Mouse (Mus musculus) G1E (cell line): Measurements from ENCODE around the gene Hsd11b1.

Source experiments
- CTCF ChIP-seq: IDR thresholded peaks from 2 replicates; pipeline ENCODE4 v1.5.1; 2012; ENCODE audit warnings: low read depth, low read length, inconsistent platforms, mixed read lengths
- GATA1 ChIP-seq: IDR thresholded peaks from 2 replicates; pipeline ENCODE4 v1.6.1; 2012; ENCODE audit warnings: borderline replicate concordance, low read length, inconsistent platforms, mixed read lengths
- GATA2 ChIP-seq: IDR thresholded peaks from 2 replicates; pipeline ENCODE4 v1.6.1; 2012; ENCODE audit warnings: low read depth, low read length, inconsistent platforms, borderline replicate concordance

DNA sequence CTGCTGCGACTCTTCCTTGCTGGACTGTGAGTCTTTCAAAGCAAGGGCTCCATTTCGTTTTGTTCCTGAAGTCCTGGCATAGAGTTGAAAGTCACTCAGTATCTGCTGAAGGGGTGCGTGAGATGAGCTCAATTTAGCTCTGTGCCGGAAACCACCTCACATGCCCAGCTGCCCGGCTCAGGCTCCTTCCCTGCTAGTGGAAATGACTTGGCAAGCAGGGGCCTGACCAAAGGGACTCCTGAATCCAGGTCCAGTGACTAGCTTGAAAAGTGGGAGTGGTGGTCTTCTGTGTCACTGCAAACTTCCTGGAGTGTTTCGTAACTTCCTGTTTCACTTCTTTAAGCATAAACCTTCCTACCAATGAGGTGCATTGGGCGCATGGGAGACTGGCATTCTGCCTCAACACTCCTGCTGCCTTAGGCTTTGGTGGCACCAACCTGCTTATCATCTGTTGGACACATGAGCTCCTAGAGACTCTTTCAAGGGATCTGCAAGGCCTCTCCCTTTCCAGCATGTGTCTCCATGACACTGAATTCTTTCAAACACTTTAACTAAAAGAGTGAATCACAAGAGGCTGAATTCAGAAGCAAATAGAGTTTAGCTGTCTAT lies 72.1 kb downstream of the Hsd11b1 start:
- TF ChIP-seq CTCF (no peak), GATA1 (no peak), GATA2 (no peak)
